Mouse (Mus musculus) ES-E14 (cell line): ENCODE data around the gene Pheta1.

Experiments
- MAFK ChIP-seq: IDR thresholded peaks from 2 replicates; pipeline ENCODE4 v1.6.1; 2014; ENCODE audit warnings: mild to moderate bottlenecking, low read depth, low read length, inconsistent platforms; ENCODE audit not compliant: insufficient read depth
- ZC3H11A ChIP-seq: IDR thresholded peaks from 2 replicates; pipeline ENCODE4 v1.6.1; 2012; ENCODE audit warnings: low read depth, mild to moderate bottlenecking, inconsistent platforms, low read length, borderline replicate concordance

DNA sequence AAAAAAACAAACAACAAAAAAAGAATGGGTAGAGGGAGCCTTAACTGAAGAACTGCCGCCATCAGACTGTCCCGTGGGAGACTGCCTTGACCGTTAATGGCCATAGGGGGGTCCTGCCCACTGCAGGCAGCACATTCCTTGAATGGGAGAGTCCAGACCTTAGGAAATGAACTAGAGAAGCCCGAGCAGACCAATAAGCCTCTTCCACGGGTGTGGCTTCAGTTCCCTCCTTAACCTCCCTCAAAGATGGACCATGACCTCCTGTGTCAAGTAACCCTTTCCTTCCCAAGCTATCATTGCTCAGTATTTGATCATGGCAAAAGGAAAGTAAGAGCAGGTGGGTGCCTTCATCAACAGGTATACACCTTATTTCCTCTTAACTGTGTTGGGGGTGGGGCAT lies 13.2 kb downstream of the Pheta1 start:
- TF ChIP-seq ZC3H11A (no peak), MAFK (no peak)
